Mouse (Mus musculus) liver, embryonic 13.5 days (tissue): Measurements from ENCODE around the gene Olfr787. TPM values are rescaled to one million over a fixed set of nuclear protein-coding genes. Genes with fewer than 3 reads are reported as not detected.

Experiments
- ATAC-seq: fragments of 200-750 bp; cut with Nextera tagmentation; 2 replicates; pipeline ENCODE4 v1.8.0; 2017; ENCODE audit warnings: low read depth, mild to moderate bottlenecking, moderate number of reproducible peaks, moderate library complexity
- DNase-seq: peaks from one replicate; pipeline ENCODE4 v3.0.0; 2022
- H3K27ac ChIP-seq: fragments of 300-500 bp; sonication (generic); 2 replicates; pipeline ENCODE4 v1.5.1; 2015; ENCODE audit warnings: moderate library complexity, mild to moderate bottlenecking, inconsistent platforms
- H3K27me3 ChIP-seq: fragments of 300-500 bp; sonication (generic); 2 replicates; pipeline ENCODE4 v1.6.1; 2015; ENCODE audit warnings: mild to moderate bottlenecking, inconsistent platforms
- H3K36me3 ChIP-seq: fragments of 300-500 bp; sonication (generic); 2 replicates; pipeline ENCODE4 v1.6.1; 2015; ENCODE audit warnings: mild to moderate bottlenecking, inconsistent platforms
- H3K4me1 ChIP-seq: fragments of 300-500 bp; sonication (generic); replicated peaks from 2 replicates; pipeline ENCODE4 v1.6.1; 2015; ENCODE audit warnings: inconsistent platforms
- H3K4me2 ChIP-seq: fragments of 300-500 bp; sonication (generic); 2 replicates; pipeline ENCODE4 v1.6.1; 2015; ENCODE audit warnings: inconsistent platforms, mild to moderate bottlenecking, moderate library complexity
- H3K4me3 ChIP-seq: fragments of 300-500 bp; sonication (generic); replicated peaks from 2 replicates; pipeline ENCODE4 v1.5.1; 2015; ENCODE audit warnings: mild to moderate bottlenecking, inconsistent platforms
- H3K9ac ChIP-seq: fragments of 300-500 bp; sonication (generic); 2 replicates; pipeline ENCODE4 v1.6.1; 2015; ENCODE audit warnings: mild to moderate bottlenecking, inconsistent platforms
- H3K9me3 ChIP-seq: fragments of 300-500 bp; sonication (generic); replicated peaks from 2 replicates; pipeline ENCODE4 v1.6.1; 2016; ENCODE audit warnings: inconsistent platforms
- WGBS: fragments of 180-500 bp; shearing (Covaris S2); methylation state at CpG from one replicate; pipeline ENCODE4 v1.1.7; 2015; ENCODE audit not compliant: insufficient replicate concordance; 5-methylcytosine and 5-hydroxymethylcytosine counted together
- polyA plus RNA-seq: library from polyadenylated mRNA; unstranded; fragments of >200 nt; fragmentation: Nextera tagmentation; extraction: Ambion mirVana; gene quantifications from 2 replicates; pipeline ENCODE4 v1.2.1, GENCODE M21; 2015

The Olfr787 gene
- polyA plus RNA-seq: not detected in 2 replicates

- no peak within 1 kb of the TSS for H3K4me2 ChIP-seq
- no peaks in the 10 kb centered on the region for H3K9me3 ChIP-seq
- H3K27me3 ChIP-seq: no peaks in the 10 kb centered on the region
- H3K4me1 ChIP-seq: no peaks in the 10 kb centered on the region
- DNase-seq (no peak), ATAC-seq (no peak)
- H3K27ac ChIP-seq: no peak within 1 kb of the TSS
- no peak within 1 kb of the TSS for H3K4me3 ChIP-seq
- no peaks in the 10 kb centered on the region for H3K36me3 ChIP-seq
- H3K9ac ChIP-seq: no peak within 1 kb of the TSS
- WGBS: 58% methylated on average over 3 of the region's 3 CpGs
Measured at GRCm38 (mm10) chr10:129461562-129461961, at the start of gene Olfr787. Gene Olfr787 (plus strand): TSS chr10:129461862.

- no peaks in the 10 kb centered on the region for H3K4me1 ChIP-seq
- H3K9ac ChIP-seq: no peak within 1 kb of the TSS
- no peaks in the 10 kb centered on the region for H3K27me3 ChIP-seq
- DNase-seq: no peak
- no peak for ATAC-seq
- no peaks in the 10 kb centered on the region for H3K36me3 ChIP-seq
- H3K4me2 ChIP-seq: no peak within 1 kb of the TSS
- H3K4me3 ChIP-seq: no peak within 1 kb of the TSS
- H3K27ac ChIP-seq: no peak within 1 kb of the TSS
- H3K9me3 ChIP-seq: no peaks in the 10 kb centered on the region
Measured at GRCm38 (mm10) chr10:129427006-129427405, 34.7 kb upstream of the Olfr787 start, which contains the start of gene Olfr786. Gene Olfr786 (plus strand): TSS chr10:129427306.

- no peaks in the 10 kb centered on the region for H3K27me3 ChIP-seq
- no peak within 1 kb of the TSS for H3K9ac ChIP-seq
- no peaks in the 10 kb centered on the region for H3K36me3 ChIP-seq
- no peak for ATAC-seq
- no peak for DNase-seq
- no peak within 1 kb of the TSS for H3K4me2 ChIP-seq
- no peak within 1 kb of the TSS for H3K4me3 ChIP-seq
- H3K27ac ChIP-seq: no peak within 1 kb of the TSS
- H3K9me3 ChIP-seq: no peaks in the 10 kb centered on the region
- H3K4me1 ChIP-seq: no peaks in the 10 kb centered on the region
Measured at GRCm38 (mm10) chr10:129470698-129471097, 9.0 kb downstream of the Olfr787 start, which contains the start of gene Olfr788. Gene Olfr788 (plus strand): TSS chr10:129470998.

GRCm38 (mm10) chr10:129473256-129473655 lies 11.6 kb downstream of the Olfr787 start:
- no peaks in the 10 kb centered on the region for H3K9me3 ChIP-seq
- no peak overlapping the region for H3K27ac ChIP-seq
- H3K4me2 ChIP-seq: no peak overlapping the region
- no peaks in the 10 kb centered on the region for H3K36me3 ChIP-seq
- no peak for DNase-seq
- 37% methylated on average over 2 of the region's 2 CpGs for WGBS
- no peak overlapping the region for H3K4me3 ChIP-seq
- H3K9ac ChIP-seq: no peak overlapping the region
- no peaks in the 10 kb centered on the region for H3K4me1 ChIP-seq
- no peak for ATAC-seq
- H3K27me3 ChIP-seq: no peaks in the 10 kb centered on the region

- Histone ChIP-seq H3K4me3 (no peak overlapping the region), H3K27me3 (no peaks in the 10 kb centered on the region), H3K9ac (no peak overlapping the region), H3K4me1 (no peaks in the 10 kb centered on the region), H3K9me3 (no peaks in the 10 kb centered on the region), H3K36me3 (no peaks in the 10 kb centered on the region), H3K27ac (no peak overlapping the region), H3K4me2 (no peak overlapping the region)
- DNase-seq (no peak), ATAC-seq (no peak)
Measured at GRCm38 (mm10) chr10:129473723-129474122, 12.1 kb downstream of the Olfr787 start.

GRCm38 (mm10) chr10:129484452-129484851 lies 22.8 kb downstream of the Olfr787 start, which contains the start of gene Olfr789:
Gene Olfr789 (plus strand): TSS chr10:129484752.
- ATAC-seq (no peak), DNase-seq (no peak)
- Histone ChIP-seq H3K4me2 (no peak within 1 kb of the TSS), H3K9ac (no peak within 1 kb of the TSS), H3K4me1 (no peaks in the 10 kb centered on the region), H3K9me3 (no peaks in the 10 kb centered on the region), H3K27me3 (no peaks in the 10 kb centered on the region), H3K27ac (no peak within 1 kb of the TSS), H3K4me3 (no peak within 1 kb of the TSS), H3K36me3 (no peaks in the 10 kb centered on the region)
- WGBS: 31% methylated on average over 2 of the region's 2 CpGs

- 52% methylated on average over 2 of the region's 2 CpGs for WGBS
Measured at GRCm38 (mm10) chr10:129490101-129490500, 28.4 kb downstream of the Olfr787 start.

GRCm38 (mm10) chr10:129498192-129498591 lies 36.5 kb downstream of the Olfr787 start, which contains the start of gene Olfr790:
Gene Olfr790 (plus strand): TSS chr10:129498492.
- Histone ChIP-seq H3K27me3 (no peaks in the 10 kb centered on the region), H3K36me3 (no peaks in the 10 kb centered on the region), H3K4me1 (no peaks in the 10 kb centered on the region), H3K4me3 (no peak within 1 kb of the TSS), H3K9me3 (no peaks in the 10 kb centered on the region), H3K4me2 (no peak within 1 kb of the TSS), H3K27ac (no peak within 1 kb of the TSS), H3K9ac (no peak within 1 kb of the TSS)
- DNase-seq (no peak), ATAC-seq (no peak)

More at GRCm38 (mm10) chr10:129490101-129490500, 28.4 kb downstream of the Olfr787 start:
- H3K9me3 ChIP-seq: no peaks in the 10 kb centered on the region
- H3K4me1 ChIP-seq: no peaks in the 10 kb centered on the region
- H3K27me3 ChIP-seq: no peaks in the 10 kb centered on the region
- H3K9ac ChIP-seq: no peak overlapping the region
- DNase-seq: no peak
- H3K27ac ChIP-seq: no peak overlapping the region
- ATAC-seq: no peak
- H3K4me2 ChIP-seq: no peak overlapping the region
- no peak overlapping the region for H3K4me3 ChIP-seq
- no peaks in the 10 kb centered on the region for H3K36me3 ChIP-seq

Other genes starting within 250 kb of the Olfr787 start
- not detected in 2 replicates for gene Olfr774, start 225.7 kb upstream of the Olfr787 start, polyA plus RNA-seq
- not detected in 2 replicates for gene Olfr775, start 213.4 kb upstream of the Olfr787 start, polyA plus RNA-seq
- gene Olfr776, start 202.7 kb upstream of the Olfr787 start, polyA plus RNA-seq: not detected in 2 replicates
- not detected in 2 replicates for gene Olfr777, start 190.4 kb upstream of the Olfr787 start, polyA plus RNA-seq
- not detected in 2 replicates for gene Olfr780, start 143.7 kb upstream of the Olfr787 start, polyA plus RNA-seq
- gene Olfr781, start 133.0 kb upstream of the Olfr787 start, polyA plus RNA-seq: not detected in 2 replicates
- gene Olfr782, start 113.0 kb upstream of the Olfr787 start, polyA plus RNA-seq: not detected in 2 replicates
- gene Olfr784, start 77.8 kb upstream of the Olfr787 start, polyA plus RNA-seq: 0.03 TPM in 1 of 2 replicates, not detected in the other
- not detected in 2 replicates for gene Olfr785, start 56.4 kb upstream of the Olfr787 start, polyA plus RNA-seq
- gene Olfr786, start 34.6 kb upstream of the Olfr787 start, polyA plus RNA-seq: not detected in 2 replicates
- not detected in 2 replicates for gene Olfr788, start 9.1 kb downstream of the Olfr787 start, polyA plus RNA-seq
- gene Olfr789, start 22.9 kb downstream of the Olfr787 start, polyA plus RNA-seq: not detected in 2 replicates
- not detected in 2 replicates for gene Olfr790, start 36.6 kb downstream of the Olfr787 start, polyA plus RNA-seq
- not detected in 2 replicates for gene Olfr791, start 59.9 kb downstream of the Olfr787 start, polyA plus RNA-seq
- not detected in 2 replicates for gene Olfr792, start 77.3 kb downstream of the Olfr787 start, polyA plus RNA-seq
- not detected in 2 replicates for gene Olfr794, start 105.8 kb downstream of the Olfr787 start, polyA plus RNA-seq
- gene Olfr796, start 150.7 kb downstream of the Olfr787 start, polyA plus RNA-seq: not detected in 2 replicates
- not detected in 2 replicates for gene Olfr798, start 166.1 kb downstream of the Olfr787 start, polyA plus RNA-seq
- gene Olfr799, start 175.6 kb downstream of the Olfr787 start, polyA plus RNA-seq: not detected in 2 replicates
- not detected in 2 replicates for gene Olfr800, start 195.8 kb downstream of the Olfr787 start, polyA plus RNA-seq
- not detected in 2 replicates for gene Olfr801, start 212.0 kb downstream of the Olfr787 start, polyA plus RNA-seq
- gene Olfr802, start 226.3 kb downstream of the Olfr787 start, polyA plus RNA-seq: not detected in 2 replicates
- not detected in 2 replicates for gene Olfr803, start 232.4 kb downstream of the Olfr787 start, polyA plus RNA-seq
- gene Olfr804, start 241.3 kb downstream of the Olfr787 start, polyA plus RNA-seq: not detected in 2 replicates